Mouse (Mus musculus): ENCODE measurements around the gene Gm26566.
"Not testable (repeated sequence)": the region's sequence is repeated elsewhere in the genome, so short reads cannot be mapped to it uniquely, and the experiment has no call there.

- TF ChIP-seq CTCF (IDR thresholded peaks at IDR 0.05; ENCODE audit: extremely low read depth, insufficient read length, insufficient replicate concordance, low read depth, low read length); POLR2A (IDR thresholded peaks at IDR 0.05; ENCODE audit: low read depth, low read length): not testable (repeated sequence)
Observed at GRCm38 (mm10) chr4:88756581-88757513, 35.2 kb downstream of the Gm26566 start.

Data from small intestine, adult 2 months (tissue).